Mouse (Mus musculus): ENCODE data around the gene Tnnt3. TPM values are rescaled to one million over a fixed set of nuclear protein-coding genes. Genes with fewer than 3 reads are reported as not detected.

Gene Tnnt3
- total RNA-seq (2014; rRNA removed) (1.3 and 1.5 TPM in 2 replicates), polyA plus RNA-seq (2015; fragmentation: Nextera tagmentation; extraction: Ambion mirVana) (2.0 and 3.1 TPM in 2 replicates)

DNA sequence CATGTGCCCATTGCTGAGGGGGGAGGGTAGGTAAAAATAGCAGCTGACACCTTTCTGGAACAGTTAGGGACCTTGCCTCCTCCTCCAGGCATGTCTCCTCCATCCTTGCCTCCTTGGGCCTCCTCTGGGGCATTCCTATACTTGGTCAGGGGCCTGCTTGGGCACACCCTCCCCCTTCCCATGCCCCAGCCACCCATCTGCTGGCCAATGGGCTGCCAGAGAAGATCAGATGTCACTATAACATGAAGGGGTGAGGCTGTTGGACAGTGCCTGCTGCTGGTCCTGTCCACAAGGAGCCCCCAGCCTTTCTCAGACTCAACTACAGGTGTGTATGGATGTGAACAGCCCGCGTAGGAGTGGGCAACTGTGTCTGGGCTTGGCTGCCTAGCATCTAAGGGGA lies at the start of gene Tnnt3:
TSS of gene Tnnt3 (plus strand) at position 262 of the 400 bp plus-strand sequence.
- H3K4me2 ChIP-seq (ENCODE audit: low read depth, low read length, poor library complexity, severe bottlenecking) = no peak within 1 kb of the TSS
- no peaks in the 10 kb centered on the region for H3K27me3 ChIP-seq (ENCODE audit: insufficient read depth, low read length)
- H3K27ac ChIP-seq (ENCODE audit: low read depth, low read length) = no peak within 1 kb of the TSS
- H3K4me1 ChIP-seq (ENCODE audit: insufficient read depth, low read length) = no peaks in the 10 kb centered on the region
- H3K36me3 ChIP-seq (ENCODE audit: insufficient read depth, low read length) = no peaks in the 10 kb centered on the region
- no peak for ATAC-seq (ENCODE audit: low FRiP score)
- no peak for TF ChIP-seq CTCF (IDR thresholded peaks at IDR 0.05)
- WGBS = 85% methylated on average over 2 of the region's 2 CpGs
- H3K9me3 ChIP-seq (ENCODE audit: low read length) = no peaks in the 10 kb centered on the region
- H3K4me3 ChIP-seq (ENCODE audit: low read depth, low read length) = no peak within 1 kb of the TSS
- H3K9ac ChIP-seq (replicated peaks; ENCODE audit: low read length, poor library complexity, severe bottlenecking) = no peak within 1 kb of the TSS
- DNase-seq (ENCODE audit: low spot score) = no peak

DNA sequence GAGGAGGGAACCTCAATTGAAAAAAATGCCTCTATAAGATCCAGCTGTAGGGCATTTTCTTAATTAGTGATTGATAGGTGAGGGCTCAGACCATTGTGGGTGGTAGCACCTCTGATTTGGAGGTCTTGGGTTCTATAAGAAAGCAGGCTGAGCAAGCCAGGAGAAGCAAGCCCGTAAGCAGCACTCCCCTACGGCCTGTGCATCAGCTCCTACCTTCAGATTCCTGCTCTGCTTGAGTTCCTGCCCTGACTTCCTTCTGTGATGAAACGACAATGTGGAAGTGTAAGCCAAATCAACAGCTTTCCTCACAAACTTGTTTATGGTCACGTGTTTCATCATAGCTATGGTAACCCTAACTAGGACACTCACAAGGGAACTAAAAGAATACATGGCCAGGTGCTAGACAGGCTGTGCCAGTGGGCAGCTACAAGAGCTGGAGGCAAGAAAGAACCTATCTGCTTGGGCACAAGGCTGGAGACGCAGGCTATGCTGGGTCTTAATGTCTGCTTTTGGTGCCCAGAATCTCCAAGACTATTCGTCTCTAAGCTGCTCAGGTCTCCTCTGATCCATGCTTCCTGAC lies 49.5 kb upstream of the Tnnt3 start:
- 77% methylated on average over 6 of the region's 6 CpGs for WGBS
- H3K36me3 ChIP-seq (ENCODE audit: insufficient read depth, low read length) = no peaks in the 10 kb centered on the region
- DNase-seq (ENCODE audit: low spot score) = no peak

DNA sequence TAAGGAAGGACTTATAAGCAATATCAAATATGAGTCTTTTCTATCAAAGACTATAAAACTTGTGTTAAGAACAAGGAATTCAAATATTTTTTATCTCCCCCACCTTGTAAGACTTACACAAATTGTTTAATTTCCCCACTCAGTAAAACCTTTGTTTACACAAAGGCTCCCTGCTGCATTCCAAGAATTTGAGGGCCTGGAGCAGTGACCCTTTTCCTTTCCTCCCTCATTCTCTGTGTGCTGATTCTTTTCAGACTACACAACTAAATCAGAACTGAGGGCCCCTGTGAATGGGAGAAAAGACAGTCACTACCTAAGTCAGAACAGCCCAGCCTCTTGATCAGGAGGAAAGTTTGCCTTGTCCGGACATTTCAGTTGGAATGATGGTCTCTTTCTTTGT lies 43.9 kb upstream of the Tnnt3 start:
- ATAC-seq (ENCODE audit: low FRiP score) = no peak
- H3K4me1 ChIP-seq (ENCODE audit: insufficient read depth, low read length) = no peaks in the 10 kb centered on the region
- H3K4me2 ChIP-seq (ENCODE audit: low read depth, low read length, poor library complexity, severe bottlenecking) = no peak overlapping the region
- H3K27me3 ChIP-seq (ENCODE audit: insufficient read depth, low read length) = no peaks in the 10 kb centered on the region
- H3K9ac ChIP-seq (replicated peaks; ENCODE audit: low read length, poor library complexity, severe bottlenecking) = no peak overlapping the region
- no peak overlapping the region for H3K4me3 ChIP-seq (ENCODE audit: low read depth, low read length)
- no peak for DNase-seq (ENCODE audit: low spot score)
- H3K36me3 ChIP-seq (ENCODE audit: insufficient read depth, low read length) = no peaks in the 10 kb centered on the region
- no peak overlapping the region for H3K27ac ChIP-seq (ENCODE audit: low read depth, low read length)
- 26% methylated on average over 1 of the region's 1 CpGs for WGBS
- H3K9me3 ChIP-seq (ENCODE audit: low read length) = no peaks in the 10 kb centered on the region
- TF ChIP-seq CTCF (IDR thresholded peaks at IDR 0.05) = no peak

More for the DNA sequence above, 49.5 kb upstream of the Tnnt3 start:
- Histone ChIP-seq H3K9me3 (ENCODE audit: low read length) (no peaks in the 10 kb centered on the region), H3K4me2 (ENCODE audit: low read depth, low read length, poor library complexity, severe bottlenecking) (no peak overlapping the region), H3K27me3 (ENCODE audit: insufficient read depth, low read length) (no peaks in the 10 kb centered on the region), H3K27ac (ENCODE audit: low read depth, low read length) (no peak overlapping the region), H3K9ac (replicated peaks; ENCODE audit: low read length, poor library complexity, severe bottlenecking) (no peak overlapping the region), H3K4me1 (ENCODE audit: insufficient read depth, low read length) (no peaks in the 10 kb centered on the region), H3K4me3 (ENCODE audit: low read depth, low read length) (no peak overlapping the region)
- TF ChIP-seq CTCF (IDR thresholded peaks at IDR 0.05) = no peak
- ATAC-seq (ENCODE audit: low FRiP score) = no peak

DNA sequence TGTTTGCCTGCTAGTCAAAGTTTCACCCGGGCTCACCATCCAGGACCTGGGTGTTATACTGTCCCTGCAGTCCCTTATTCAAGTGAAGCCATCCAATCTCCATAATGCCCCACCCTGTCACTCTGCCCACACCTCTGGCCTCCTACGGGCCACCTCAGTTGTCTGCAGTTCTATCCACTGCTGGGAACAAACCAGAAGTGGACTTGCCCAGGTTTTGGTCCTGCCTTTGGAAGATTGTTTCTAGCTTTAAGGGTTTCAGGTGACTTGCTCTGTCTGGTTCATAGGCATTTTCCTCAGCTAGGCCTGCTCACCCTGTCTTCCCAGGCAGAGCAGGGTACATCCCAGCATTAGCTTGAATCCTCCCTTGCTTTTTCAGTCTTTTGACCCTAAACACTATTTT lies 43.4 kb upstream of the Tnnt3 start:
- WGBS = 59% methylated on average over 2 of the region's 2 CpGs
- no peak for DNase-seq (ENCODE audit: low spot score)
- Histone ChIP-seq H3K4me1 (ENCODE audit: insufficient read depth, low read length) (no peaks in the 10 kb centered on the region), H3K27ac (ENCODE audit: low read depth, low read length) (peak overlapping the region; percentile 12; the same call in 1 of the 2 replicates), H3K36me3 (ENCODE audit: insufficient read depth, low read length) (no peaks in the 10 kb centered on the region), H3K9me3 (ENCODE audit: low read length) (no peaks in the 10 kb centered on the region), H3K9ac (replicated peaks; ENCODE audit: low read length, poor library complexity, severe bottlenecking) (no peak overlapping the region), H3K4me3 (ENCODE audit: low read depth, low read length) (no peak overlapping the region), H3K27me3 (ENCODE audit: insufficient read depth, low read length) (no peaks in the 10 kb centered on the region), H3K4me2 (ENCODE audit: low read depth, low read length, poor library complexity, severe bottlenecking) (no peak overlapping the region)
- no peak for ATAC-seq (ENCODE audit: low FRiP score)
- no peak for TF ChIP-seq CTCF (IDR thresholded peaks at IDR 0.05)

DNA sequence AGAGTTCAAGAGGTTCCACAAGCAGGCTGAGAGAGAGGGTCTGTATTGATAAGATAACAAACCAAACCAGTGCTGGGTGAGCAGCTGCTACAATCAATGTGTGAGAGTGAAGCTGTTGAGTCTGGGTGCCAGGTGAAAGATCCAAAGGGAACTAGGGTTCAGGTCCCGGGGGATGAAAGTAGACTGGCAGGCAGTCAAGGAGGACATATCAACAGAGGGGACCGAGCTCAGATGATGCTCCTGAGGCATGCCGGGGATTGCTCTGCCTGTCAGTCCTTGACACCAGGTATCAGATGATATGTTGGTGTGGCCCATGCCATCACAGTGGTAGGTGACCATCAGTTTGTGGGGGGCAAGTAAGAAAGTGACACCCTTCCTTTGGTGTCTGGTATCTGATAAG lies 41.8 kb upstream of the Tnnt3 start:
- ATAC-seq (ENCODE audit: low FRiP score) = peak; percentile 14; the same call in 1 of the 2 replicates
- no peak overlapping the region for H3K4me2 ChIP-seq (ENCODE audit: low read depth, low read length, poor library complexity, severe bottlenecking)
- no peaks in the 10 kb centered on the region for H3K27me3 ChIP-seq (ENCODE audit: insufficient read depth, low read length)
- no peaks in the 10 kb centered on the region for H3K9me3 ChIP-seq (ENCODE audit: low read length)
- peak overlapping the region; percentile 77 for H3K27ac ChIP-seq (ENCODE audit: low read depth, low read length)
- 76% methylated on average over 3 of the region's 3 CpGs for WGBS
- no peak for DNase-seq (ENCODE audit: low spot score)
- no peak overlapping the region for H3K4me3 ChIP-seq (ENCODE audit: low read depth, low read length)
- H3K4me1 ChIP-seq (ENCODE audit: insufficient read depth, low read length) = no peaks in the 10 kb centered on the region
- H3K36me3 ChIP-seq (ENCODE audit: insufficient read depth, low read length) = no peaks in the 10 kb centered on the region
- H3K9ac ChIP-seq (replicated peaks; ENCODE audit: low read length, poor library complexity, severe bottlenecking) = no peak overlapping the region
- TF ChIP-seq CTCF (IDR thresholded peaks at IDR 0.05) = no peak

DNA sequence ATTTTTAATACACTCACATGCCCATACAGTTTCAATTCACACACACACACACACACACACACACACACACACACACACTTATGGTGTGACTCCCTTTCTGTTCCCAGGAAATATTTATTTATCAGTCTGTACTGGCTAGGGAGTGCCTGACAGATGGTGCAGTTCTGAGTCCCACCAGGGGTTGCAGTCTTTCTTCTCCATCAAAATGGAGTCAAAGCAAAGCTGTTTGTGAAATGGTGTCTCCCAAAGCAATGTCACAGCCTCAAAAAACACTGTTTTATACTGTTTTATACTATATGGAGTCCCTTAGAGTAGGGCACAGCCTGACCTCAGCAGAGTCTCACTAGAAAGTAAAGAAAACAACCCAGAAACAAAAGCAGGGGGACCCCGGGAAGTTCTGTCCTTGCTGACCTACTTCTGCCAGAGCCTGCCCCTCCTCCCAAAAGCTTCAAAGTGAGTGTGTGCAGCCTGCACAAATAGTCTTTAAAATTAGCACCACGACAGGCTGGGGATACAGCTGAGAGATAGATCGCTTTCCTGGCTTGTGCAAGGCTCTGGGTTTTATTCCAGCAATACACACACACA lies 41.3 kb upstream of the Tnnt3 start:
- H3K27me3 ChIP-seq (ENCODE audit: insufficient read depth, low read length) = no peaks in the 10 kb centered on the region
- ATAC-seq (ENCODE audit: low FRiP score) (peak; percentile 81), DNase-seq (ENCODE audit: low spot score) (peak; percentile 85)
- peak; percentile 61 for TF ChIP-seq CTCF (IDR thresholded peaks at IDR 0.05)
- H3K4me2 ChIP-seq (ENCODE audit: low read depth, low read length, poor library complexity, severe bottlenecking) = no peak overlapping the region
- H3K36me3 ChIP-seq (ENCODE audit: insufficient read depth, low read length) = no peaks in the 10 kb centered on the region
- peak overlapping the region; percentile 77 for H3K27ac ChIP-seq (ENCODE audit: low read depth, low read length)
- no peak overlapping the region for H3K4me3 ChIP-seq (ENCODE audit: low read depth, low read length)
- 8% methylated on average over 3 of the region's 3 CpGs for WGBS
- H3K9me3 ChIP-seq (ENCODE audit: low read length) = no peaks in the 10 kb centered on the region
- H3K9ac ChIP-seq (replicated peaks; ENCODE audit: low read length, poor library complexity, severe bottlenecking) = peak overlapping the region; percentile 20; the same call in 1 of the 2 replicates
- H3K4me1 ChIP-seq (ENCODE audit: insufficient read depth, low read length) = no peaks in the 10 kb centered on the region

All from midbrain, postnatal 0 days (tissue).